Mouse (Mus musculus) gastrocnemius, postnatal 25 days (tissue): ENCODE results near the gene Trabd2b. TPM values are rescaled to one million over a fixed set of nuclear protein-coding genes. Genes with fewer than 3 reads are reported as not detected.

Experiments
- DNase-seq: peaks from one replicate; pipeline ENCODE4 v3.0.0; 2022
- total RNA-seq, 2 experiments: library from RNA; stranded (reverse); gene quantifications; 1 replicate in 1 of 2; 2 replicates in 1 of 2; pipeline ENCODE4 v1.2.3; 2021

Gene Trabd2b
- total RNA-seq, 2 experiments from 2014 or later, result 1.1 to 2.0 TPM

- DNase-seq, result no peak
These were observed 194.9 kb downstream of the Trabd2b start for GRCm38 (mm10) chr4:114601201-114602009.

GRCm38 (mm10) chr4:114605670-114606069 lies 199.1 kb downstream of the Trabd2b start:
- no peak for DNase-seq

- no peak for DNase-seq
These were observed 201.3 kb downstream of the Trabd2b start for GRCm38 (mm10) chr4:114607873-114608272.

GRCm38 (mm10) chr4:114609297-114609696 lies 202.8 kb downstream of the Trabd2b start:
- DNase-seq, result no peak

GRCm38 (mm10) chr4:114611166-114611929 lies 204.8 kb downstream of the Trabd2b start:
- no peak for DNase-seq

GRCm38 (mm10) chr4:114612032-114612431 lies 205.5 kb downstream of the Trabd2b start:
- no peak for DNase-seq

GRCm38 (mm10) chr4:114612827-114613226 lies 206.3 kb downstream of the Trabd2b start:
- no peak for DNase-seq

- no peak for DNase-seq
These were observed 207.6 kb downstream of the Trabd2b start for GRCm38 (mm10) chr4:114614086-114614485.

GRCm38 (mm10) chr4:114615765-114616164 lies 209.2 kb downstream of the Trabd2b start:
- DNase-seq, result no peak

GRCm38 (mm10) chr4:114622929-114623328 lies 216.4 kb downstream of the Trabd2b start:
- DNase-seq, result no peak

- no peak for DNase-seq
These were observed 217.8 kb downstream of the Trabd2b start for GRCm38 (mm10) chr4:114624114-114624910.

- no peak for DNase-seq
These were observed 218.8 kb downstream of the Trabd2b start for GRCm38 (mm10) chr4:114625357-114625756.

- DNase-seq, result no peak
These were observed 219.4 kb downstream of the Trabd2b start for GRCm38 (mm10) chr4:114625920-114626319.

- no peak for DNase-seq
These were observed 221.3 kb downstream of the Trabd2b start for GRCm38 (mm10) chr4:114627674-114628293.

GRCm38 (mm10) chr4:114635889-114636288 lies 229.4 kb downstream of the Trabd2b start:
- peak; percentile 31 for DNase-seq

- no peak for DNase-seq
These were observed 229.8 kb downstream of the Trabd2b start for GRCm38 (mm10) chr4:114636324-114636723.

GRCm38 (mm10) chr4:114637120-114637519 lies 230.6 kb downstream of the Trabd2b start:
- DNase-seq, result no peak

GRCm38 (mm10) chr4:114642469-114642868 lies 235.9 kb downstream of the Trabd2b start:
- no peak for DNase-seq

GRCm38 (mm10) chr4:114643679-114644208 lies 237.2 kb downstream of the Trabd2b start:
- DNase-seq, result no peak

- no peak for DNase-seq
These were observed 238.8 kb downstream of the Trabd2b start for GRCm38 (mm10) chr4:114645341-114645740.

- no peak for DNase-seq
These were observed 240.5 kb downstream of the Trabd2b start for GRCm38 (mm10) chr4:114646825-114647681.
